Mouse (Mus musculus) spleen, embryonic (tissue): ENCODE measurements around the gene Upk2.
"Not testable (repeated sequence)": the region's sequence is repeated elsewhere in the genome, so short reads cannot be mapped to it uniquely, and the experiment has no call there.

Source experiments
- CTCF ChIA-PET: fragments of 350-600 bp; sonication (Branson Sonifier 250); formaldehyde crosslinking; loops from one replicate; lab custom pipeline; 2022; lab: Charles Lee

The Upk2 gene

GRCm38 (mm10) chr9:44417156-44417891 lies 37.5 kb downstream of the Upk2 start:
- CTCF ChIA-PET: interaction anchor here (0.6 kb wide), 1 partner anchor 27 kb away, joined by 4 read pairs; no protein-coding TSS in a partner anchor

GRCm38 (mm10) chr9:44412781-44413180 lies 42.0 kb downstream of the Upk2 start:
- CTCF ChIA-PET: interaction anchor here (0.6 kb wide), 2 partner anchors 54 to 109 kb away, joined by 4 read pairs; no protein-coding TSS in a partner anchor

GRCm38 (mm10) chr9:44412306-44412705 lies 42.5 kb downstream of the Upk2 start:
- CTCF ChIA-PET: no interaction called here

GRCm38 (mm10) chr9:44411601-44412130 lies 43.1 kb downstream of the Upk2 start:
- CTCF ChIA-PET: no interaction called here

- CTCF ChIA-PET: no interaction called here
Measured at GRCm38 (mm10) chr9:44410647-44411336, 44.0 kb downstream of the Upk2 start.

- CTCF ChIA-PET: not testable (repeated sequence)
Measured at GRCm38 (mm10) chr9:44408693-44409092, 46.1 kb downstream of the Upk2 start.

GRCm38 (mm10) chr9:44407752-44408097 lies 47.1 kb downstream of the Upk2 start:
- CTCF ChIA-PET: interaction anchor here (0.5 kb wide), 1 partner anchor 9 kb away, joined by 4 read pairs; no protein-coding TSS in a partner anchor

GRCm38 (mm10) chr9:44406906-44407751 lies 47.6 kb downstream of the Upk2 start, which contains the start of the genes Rps25 and Trappc4:
Rps25 (plus strand) TSS chr9:44407139.
Trappc4 (minus strand) TSS chr9:44407600.
- CTCF ChIA-PET: interaction anchor here (0.5 to 0.6 kb wide), 2 partner anchors 9 to 275 kb away, joined by 3 to 4 read pairs; no protein-coding TSS in a partner anchor

GRCm38 (mm10) chr9:44405011-44405410 lies 49.8 kb downstream of the Upk2 start:
- CTCF ChIA-PET: interaction anchor here (0.5 to 0.7 kb wide), 2 partner anchors 192 to 410 kb away, joined by 5 to 12 read pairs; no protein-coding TSS in a partner anchor
